Mouse (Mus musculus) kidney, postnatal 14 days (tissue): ENCODE results near the gene Dlg2.
A peak's percentile ranks its signal among the peaks of the same experiment; 100 is the strongest.

Source experiments
- DNase-seq: peaks from one replicate; pipeline ENCODE4 v3.0.0; 2022; ENCODE audit warnings: mixed read lengths

Gene Dlg2

DNA sequence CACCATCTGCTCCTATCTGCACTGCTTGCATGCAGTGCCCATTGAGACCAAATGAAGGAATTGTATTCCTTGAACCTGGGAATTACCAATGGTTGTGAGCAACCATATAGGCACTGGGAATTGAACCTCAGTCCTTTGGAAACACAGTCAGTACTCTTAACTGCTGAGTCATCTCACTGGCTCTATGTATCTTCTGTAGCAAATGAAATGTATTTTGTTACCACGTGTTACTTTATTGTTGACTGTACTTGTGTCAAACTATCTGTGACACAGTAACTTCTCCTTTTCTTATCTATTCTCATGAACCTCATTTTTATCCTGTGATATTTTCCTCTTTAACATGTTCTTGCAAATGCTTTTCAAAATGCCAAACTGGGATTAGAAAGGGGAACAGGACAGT is 1722.7 kb downstream of the Dlg2 start:
- no peak for DNase-seq

DNA sequence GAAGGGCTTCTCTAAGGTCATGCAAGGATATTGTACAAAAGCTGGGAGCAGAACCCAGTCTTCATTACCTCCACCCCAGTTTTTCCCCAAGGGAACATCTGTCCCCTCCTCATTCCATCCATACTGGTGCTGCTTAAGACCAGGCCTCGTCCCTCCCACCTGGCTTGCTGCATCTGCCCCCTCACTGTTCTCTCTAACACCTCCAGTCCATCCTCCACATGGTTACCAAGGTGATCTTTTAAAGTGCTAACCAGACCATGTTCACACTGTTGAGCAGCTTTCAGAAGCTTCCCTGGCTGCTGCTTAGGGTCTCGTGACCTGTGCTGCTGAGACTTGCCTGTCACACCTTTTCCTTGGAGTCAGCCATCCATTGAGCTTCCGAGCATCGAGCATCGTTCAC is 1734.2 kb downstream of the Dlg2 start:
- no peak for DNase-seq

DNA sequence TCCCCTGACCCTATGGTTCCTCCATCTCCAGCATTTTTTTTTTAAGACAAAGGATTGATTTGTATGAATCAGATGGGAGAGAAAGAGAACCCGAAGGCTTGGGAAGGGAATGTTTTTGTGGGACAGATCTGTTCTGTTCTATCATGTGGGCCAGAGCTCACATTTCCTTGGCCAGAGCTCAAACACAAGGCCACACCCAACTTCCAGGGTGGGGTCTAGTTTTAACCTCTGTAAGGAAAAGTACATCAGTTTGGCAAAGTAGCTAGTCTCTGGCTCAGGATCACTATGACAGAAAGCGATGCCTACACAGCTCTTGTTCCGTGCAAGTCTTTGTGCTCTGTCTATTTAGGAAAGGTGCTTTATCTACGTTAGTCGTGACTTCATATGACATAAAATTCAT is 1737.3 kb downstream of the Dlg2 start:
- DNase-seq, result peak; percentile 11

DNA sequence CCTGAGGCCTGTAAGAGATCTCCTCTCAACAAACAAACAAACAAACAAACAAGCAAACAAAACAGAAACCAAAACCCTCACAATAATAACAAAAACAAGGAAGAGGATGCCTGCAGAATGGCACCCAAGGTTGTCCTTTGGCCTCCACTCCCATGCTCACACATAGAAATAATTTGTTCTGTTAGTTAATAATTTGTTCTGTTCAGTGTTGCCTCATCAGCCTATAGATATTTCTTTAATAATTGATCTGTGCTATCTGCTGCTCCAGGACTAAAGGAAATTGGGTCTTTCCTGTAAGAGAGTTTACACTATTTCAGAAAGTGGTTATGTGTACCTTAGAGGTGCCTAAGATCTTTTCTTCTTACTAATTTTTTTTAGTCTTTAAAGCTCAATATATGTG is 1741.7 kb downstream of the Dlg2 start:
- DNase-seq, result no peak

DNA sequence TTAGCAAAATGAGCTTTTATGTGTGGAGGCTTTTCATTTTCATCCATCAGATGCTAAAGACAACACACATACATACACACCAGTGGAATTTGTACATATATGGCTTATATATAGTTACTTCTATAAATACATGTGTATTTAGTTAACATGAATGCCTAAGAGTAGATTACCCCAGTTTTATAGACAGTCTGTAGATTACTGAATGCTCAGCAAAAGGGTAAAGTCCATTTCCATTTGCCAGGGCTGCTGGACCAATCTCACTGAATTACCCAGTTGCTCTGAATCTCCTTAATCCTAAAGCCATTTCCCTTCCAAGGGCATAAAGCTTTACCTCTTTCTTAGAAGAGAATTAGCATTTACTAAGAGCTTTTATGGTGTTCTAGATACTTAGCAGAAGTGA is 1744.1 kb downstream of the Dlg2 start:
- no peak for DNase-seq

DNA sequence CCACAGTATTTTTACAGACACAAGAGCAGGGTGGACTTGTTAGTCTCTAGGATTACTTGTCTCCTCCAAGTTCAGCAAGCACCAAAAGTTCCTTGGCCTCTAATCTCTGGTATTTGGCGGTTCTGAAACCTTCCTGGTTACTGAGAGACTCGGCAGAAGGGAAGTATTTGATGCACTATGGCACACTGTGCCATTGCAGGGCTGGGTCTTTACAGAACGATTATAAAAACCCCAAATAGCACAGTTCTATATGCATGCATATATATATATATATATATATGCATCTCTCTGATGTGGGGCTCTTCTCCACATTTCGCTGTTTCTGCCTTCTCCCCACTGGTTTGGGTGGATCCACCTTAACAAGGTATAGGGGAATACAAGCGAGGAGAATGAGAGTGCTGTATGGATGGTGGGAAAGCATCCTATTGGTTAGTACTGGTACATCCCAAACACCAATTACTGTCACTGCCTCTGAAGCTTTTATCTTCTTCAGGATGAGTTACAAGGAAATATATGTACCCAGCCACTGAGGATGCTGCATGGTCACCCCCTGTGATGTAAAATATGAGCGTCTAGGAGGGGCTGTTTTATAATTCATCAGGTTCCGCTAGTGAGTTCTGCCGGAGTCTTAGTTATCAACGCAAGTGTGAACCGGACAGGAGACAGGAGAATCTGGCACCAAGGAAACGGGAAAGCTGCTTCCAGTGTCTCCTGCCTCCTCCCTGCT is 1758.2 kb downstream of the Dlg2 start:
- DNase-seq, result no peak

DNA sequence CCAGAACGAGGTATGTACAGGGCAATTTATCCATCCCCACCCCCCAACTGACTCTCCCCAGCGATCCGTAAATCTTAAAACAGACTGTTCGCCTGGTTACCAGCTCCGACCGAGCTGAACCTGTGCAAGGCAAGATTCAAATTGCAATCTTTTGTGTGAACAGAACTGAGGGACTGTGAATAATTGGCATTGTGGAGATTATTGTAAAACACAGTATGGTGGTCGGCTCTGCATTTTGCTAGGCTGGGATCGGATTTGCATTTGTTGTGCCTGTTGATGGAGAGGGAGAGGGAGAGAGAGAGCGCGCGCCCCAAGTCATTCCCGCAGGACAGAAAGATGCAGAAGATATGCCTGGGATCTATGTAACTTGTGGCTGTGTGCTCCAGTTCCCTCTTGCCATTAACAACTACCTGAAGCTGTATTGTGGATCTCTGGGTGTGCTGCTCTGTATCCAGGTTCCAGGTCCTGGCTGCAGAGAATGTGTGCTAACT is 1759.1 kb downstream of the Dlg2 start:
- no peak for DNase-seq

DNA sequence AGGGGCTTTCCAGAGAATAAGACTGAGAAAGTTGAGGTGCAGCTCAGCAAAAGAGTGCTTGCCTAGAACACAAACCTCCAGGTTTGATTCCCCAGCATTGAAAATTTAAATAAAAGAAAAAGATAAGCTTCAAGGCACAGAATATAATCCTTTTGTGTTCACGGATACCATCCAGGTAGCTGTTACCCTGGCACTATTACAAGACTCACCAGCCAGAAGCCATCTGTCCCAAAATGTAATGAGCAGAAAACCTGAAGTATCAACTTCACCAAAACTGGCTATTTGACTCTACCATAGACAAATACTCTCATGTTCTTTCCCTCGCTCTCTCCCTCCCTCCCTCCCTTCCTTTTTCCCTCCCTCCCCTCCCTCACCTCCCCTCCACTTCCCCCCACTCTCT is 1764.4 kb downstream of the Dlg2 start:
- DNase-seq, result no peak

DNA sequence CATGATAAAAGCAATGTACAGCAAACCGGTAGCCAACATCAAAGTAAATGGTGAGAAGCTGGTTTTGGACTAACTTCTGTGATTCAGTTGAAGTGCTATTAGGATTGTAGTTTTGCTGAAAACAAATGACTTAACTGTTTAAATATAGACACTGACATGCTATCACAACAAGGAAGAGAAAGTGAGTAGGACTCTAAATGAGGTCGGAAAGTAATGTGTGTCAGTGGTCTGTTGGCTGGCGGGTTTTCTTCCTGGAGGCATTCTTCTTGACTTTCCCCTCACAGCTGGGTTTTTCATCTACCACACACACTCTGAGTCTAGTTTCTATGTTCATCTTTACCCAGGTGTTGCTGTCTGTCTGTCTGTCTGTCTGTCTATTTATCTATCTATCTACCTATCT is 1771.1 kb downstream of the Dlg2 start:
- DNase-seq, result no peak

DNA sequence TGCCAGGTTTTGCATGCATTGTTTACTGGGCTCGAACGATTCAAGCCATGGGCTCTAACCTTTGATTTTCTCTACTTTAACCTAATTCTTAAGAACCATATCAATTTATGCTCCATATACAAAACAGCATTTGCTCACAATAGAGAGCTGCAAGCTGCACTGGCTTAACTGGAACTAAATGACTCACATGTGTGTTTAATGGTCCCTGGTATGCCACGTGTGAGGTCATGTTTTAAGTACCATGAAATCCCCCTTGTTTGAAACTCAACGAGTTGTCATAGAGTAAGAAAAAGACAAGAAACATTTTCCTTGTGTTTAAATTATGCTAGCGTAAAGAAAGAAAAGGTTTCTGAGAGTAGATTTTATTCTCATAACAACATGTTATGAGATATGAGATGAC is 1772.1 kb downstream of the Dlg2 start:
- no peak for DNase-seq

DNA sequence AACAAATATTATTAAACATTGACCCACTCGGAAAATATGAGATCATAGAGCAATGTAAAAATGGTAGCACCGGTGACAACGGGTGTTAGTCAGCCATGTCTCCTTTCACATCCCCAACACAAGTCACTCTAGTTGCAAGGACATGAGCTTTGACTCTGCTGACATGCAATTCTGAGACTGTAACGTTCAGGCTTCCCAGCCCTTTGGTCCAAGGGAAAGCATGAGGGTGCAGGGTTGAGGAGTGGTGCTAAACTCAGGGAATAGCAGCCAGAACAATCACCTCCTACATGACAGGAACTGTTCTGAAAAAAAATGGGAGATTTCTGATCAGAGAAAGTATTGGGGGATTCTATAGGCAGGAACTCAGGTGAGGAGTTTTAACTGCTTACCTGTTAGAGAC is 1781.7 kb downstream of the Dlg2 start:
- DNase-seq, result no peak

DNA sequence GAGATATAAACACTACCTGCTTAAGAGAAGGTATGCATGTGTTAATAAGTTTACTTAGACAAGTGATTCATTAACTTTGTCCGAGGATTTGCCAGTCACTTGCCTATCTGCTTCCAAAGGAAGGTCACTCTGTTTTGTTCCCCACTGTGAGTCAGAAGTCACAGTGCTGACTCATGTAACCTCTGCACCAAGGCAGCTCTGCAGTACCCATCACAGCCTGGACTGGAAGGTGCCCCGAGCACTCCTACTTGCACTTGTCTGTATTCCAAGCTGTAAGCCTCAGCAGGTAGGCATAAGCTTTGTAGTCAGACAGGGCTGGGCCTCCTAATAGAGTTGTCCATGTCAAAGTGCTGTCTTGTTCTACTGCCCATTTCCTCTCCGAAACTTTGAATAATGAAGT is 1782.2 kb downstream of the Dlg2 start:
- DNase-seq, result peak; percentile 40

DNA sequence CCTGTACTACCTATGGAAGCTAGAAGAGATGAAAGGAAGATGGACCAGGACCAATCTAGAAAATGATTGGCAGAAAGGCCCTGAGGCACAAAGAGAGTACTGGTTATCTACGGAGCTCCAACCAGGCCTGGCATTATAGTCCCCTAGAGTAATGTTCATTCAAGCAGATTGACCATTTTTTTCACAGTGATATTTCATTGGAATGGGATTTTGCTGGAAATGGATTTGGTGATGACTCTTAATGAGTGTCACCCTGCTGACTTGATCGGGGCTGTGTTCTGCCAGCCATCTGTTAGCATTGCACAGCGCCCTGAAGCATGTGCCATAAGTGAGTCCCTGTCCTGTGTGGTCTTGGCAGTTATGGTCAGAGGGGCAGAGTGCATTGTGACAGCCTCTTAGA is 1787.9 kb downstream of the Dlg2 start:
- DNase-seq, result no peak

DNA sequence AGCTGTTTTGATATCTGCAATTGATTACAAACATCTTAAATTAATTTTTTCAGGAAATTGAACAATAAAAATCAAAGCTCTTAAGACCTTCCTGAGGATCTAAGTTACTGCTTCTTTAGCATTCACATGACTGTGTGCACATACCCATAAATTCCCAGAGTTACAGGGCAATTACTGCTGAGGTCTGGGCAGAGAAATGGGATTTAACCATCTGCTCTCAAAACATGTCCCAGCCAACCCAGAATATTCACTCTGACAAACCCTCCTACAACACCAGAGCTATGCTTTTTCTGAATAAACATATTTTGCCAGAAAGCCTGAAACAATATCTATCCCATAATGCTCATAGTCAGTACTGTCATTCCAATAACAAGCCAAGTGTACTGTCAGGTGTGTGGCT is 1788.5 kb downstream of the Dlg2 start:
- DNase-seq, result no peak

DNA sequence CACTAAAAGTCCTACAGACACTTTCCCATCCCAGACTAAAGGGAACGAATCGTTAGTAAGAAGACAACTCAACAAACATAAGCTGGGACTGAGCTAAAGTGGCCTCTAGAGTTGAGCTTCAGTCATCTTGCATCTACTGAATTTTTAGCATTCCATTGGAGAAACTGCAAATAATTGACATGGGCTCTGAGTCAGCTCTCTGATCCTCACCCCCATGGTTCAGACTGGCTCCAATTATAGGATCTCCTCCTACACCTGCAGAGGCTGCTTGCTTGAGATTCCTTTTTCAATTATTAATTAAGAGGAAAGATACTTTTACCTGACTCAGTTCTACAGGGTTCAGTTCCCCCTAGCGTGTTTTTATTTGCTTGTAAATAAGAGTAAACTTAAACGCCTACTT is 1798.9 kb downstream of the Dlg2 start:
- peak; percentile 30 for DNase-seq

DNA sequence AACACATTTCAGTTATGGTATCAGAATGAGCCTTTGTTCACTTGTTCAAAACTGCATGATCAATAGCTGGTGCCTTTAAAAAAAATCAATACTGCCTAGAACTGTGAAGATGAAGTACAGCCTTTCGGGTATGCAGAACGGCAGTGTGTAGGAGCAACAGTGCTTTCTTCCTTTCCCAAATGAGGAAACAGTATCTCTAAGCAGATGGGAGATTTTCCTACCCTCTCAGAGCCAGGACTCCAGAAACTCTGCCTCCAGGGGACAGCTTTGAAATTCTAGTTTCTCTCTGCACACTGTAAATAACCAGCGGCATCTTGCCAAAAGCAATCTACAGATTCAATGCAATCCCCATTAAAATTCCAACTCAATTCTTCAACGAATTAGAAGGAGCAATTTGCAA is 1801.2 kb downstream of the Dlg2 start:
- DNase-seq, result no peak

DNA sequence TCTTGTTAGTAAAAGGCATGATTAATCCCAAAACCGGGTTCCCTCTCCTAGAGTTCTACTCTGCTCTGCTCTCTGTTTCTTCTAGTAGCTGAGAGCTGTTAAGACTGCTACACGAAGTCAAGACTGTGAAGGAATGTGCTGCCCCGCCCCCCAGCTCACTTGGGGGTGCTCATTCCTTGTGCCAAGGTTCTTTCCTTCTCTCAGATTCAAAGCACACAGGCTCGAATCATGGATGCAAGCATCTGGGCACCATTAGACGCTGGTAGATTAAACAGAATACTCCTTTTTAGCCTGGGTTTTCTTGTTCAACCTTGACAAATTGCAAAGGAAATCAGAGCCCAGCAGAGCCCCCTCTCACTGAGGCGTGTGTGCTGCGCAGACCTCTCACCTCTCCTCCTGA is 1804.5 kb downstream of the Dlg2 start:
- peak; percentile 8 for DNase-seq

DNA sequence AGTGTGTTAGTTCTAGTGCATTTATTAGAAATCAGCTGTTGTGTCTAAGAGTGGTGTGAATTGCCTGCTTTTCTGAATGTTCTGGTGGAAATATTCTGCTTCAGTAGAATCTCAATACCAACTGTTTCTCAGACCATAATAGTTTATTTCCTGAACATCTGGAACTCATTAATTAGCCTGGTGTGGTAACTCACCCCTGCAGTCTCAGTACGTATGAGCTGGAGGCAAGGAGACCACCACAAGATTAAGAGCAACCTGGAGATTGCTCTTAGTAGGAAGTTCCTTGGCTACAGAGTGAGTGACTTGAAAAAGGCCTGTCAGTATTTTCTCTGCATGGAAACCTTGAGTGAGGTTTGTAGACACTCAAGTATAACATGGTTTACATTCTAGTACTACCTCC is 1810.6 kb downstream of the Dlg2 start:
- no peak for DNase-seq

DNA sequence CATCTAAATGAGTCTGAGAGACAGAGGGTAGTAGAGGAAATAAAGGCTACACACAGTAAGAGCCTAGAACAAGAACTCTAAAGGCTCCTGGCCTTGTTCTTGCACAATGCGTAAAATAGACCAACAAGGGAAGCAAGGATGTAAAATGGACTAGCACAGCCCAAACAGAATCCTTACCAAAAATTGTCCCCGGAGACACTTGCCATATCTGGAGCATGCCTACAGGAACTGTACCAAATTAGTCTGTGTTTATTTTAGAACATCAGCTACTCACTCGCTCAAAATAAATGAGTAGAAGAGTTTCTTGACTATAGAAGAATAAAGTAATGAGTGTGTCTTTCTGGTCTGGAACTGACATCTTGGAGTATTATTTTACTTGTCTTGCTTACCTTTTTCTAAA is 1812.3 kb downstream of the Dlg2 start:
- DNase-seq, result no peak

DNA sequence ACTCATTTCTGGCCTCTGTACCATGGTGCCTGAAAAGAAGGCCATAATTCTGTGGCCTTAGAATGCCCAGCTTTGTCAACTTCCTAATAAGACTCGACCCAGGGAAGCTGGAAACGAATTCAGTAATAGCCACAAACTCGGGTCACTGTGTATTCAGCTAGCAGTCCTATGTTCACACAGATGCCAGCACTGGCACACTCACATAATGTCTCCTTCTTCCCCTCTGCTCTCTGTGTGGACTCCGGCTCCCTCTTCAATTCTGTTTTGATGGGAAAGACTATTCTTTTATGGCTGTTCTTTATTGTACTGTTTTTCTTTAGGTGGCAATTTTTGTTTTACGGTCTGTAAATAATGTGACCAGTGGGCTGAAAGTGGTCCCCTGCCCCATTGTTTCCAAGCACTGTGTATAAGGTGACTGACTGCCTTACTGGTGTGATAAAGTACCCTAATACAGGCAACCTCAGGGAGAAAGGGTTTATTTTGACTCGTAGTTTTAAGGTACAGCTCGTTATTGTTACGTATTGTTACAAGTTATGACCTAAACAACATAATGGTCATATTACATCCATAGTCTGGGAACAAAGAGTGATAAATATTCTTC is 1816.5 kb downstream of the Dlg2 start:
- no peak for DNase-seq

DNA sequence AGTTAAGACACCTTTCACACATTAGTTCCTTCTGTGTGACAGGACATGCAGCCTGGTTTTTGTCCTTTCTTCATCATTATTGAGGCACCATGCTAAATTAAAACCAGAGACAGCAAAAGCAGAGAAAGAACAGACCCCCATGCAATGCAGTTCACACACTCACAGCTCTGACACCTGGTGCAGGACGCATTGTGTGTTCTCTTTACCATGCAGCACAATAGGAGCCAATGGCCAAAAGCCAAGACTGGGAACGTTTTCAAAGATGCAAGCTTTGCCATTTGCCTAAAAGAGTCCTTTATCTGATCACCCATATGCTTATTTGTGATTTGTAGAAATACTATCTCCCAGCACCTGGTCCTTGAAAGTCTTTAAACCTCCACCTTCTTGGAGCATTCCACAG is 1824.6 kb downstream of the Dlg2 start:
- no peak for DNase-seq

DNA sequence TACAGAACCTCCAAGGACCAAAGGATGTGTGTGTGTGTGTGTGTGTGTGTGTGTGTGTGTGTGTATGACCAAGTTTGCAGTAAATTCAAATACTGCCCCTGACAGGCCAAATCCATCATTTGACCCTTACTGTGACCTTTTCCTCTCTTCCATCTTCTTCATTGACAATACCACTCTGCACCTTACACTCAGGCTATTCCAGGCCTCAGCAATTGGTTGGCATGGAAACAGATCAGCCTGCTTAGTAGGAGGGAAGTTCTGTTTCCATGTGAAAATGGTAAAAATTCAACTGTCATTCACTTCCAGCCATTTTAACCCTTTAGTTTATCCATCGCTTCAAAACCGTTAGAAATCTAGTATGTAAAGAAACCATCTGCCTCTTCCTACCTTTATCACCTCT is 1831.2 kb downstream of the Dlg2 start:
- no peak for DNase-seq

DNA sequence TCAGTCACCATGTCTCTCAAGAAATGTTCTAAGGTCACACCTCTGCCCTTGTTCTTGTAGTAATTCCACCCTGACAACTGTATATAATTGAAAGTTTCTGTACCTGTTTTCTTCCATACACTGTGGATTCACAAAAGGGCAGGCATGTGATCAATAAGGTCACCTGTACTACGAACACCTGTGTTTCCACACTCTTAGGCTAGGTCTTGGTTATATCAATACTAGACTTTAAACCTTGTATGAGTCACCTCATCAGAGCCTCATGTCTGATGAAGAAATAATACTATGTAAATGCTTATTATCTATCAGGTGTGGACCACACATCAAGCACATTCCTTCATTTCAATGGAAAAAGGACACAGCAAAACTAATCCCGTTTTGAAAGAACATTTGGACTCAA is 1831.7 kb downstream of the Dlg2 start:
- DNase-seq, result no peak

DNA sequence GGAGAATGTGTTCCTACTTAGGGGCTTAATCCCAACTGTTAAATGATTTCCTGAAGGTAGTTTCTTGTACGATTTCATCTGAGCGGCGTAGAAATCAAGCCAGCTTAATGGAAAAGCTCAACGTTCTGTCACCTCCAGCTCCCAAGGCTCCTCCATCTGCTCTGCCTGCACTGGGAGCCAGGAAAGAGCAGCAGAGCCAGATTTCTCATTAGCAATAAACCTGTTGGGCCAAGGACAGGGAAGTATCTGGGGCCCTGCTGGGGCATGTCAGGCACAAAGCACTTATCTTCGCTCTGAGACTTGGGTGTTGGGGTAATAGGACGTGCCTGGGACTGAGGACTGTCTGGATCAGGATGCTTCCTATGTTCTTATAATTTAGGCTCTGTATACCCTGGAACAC is 1839.9 kb downstream of the Dlg2 start:
- DNase-seq, result no peak

DNA sequence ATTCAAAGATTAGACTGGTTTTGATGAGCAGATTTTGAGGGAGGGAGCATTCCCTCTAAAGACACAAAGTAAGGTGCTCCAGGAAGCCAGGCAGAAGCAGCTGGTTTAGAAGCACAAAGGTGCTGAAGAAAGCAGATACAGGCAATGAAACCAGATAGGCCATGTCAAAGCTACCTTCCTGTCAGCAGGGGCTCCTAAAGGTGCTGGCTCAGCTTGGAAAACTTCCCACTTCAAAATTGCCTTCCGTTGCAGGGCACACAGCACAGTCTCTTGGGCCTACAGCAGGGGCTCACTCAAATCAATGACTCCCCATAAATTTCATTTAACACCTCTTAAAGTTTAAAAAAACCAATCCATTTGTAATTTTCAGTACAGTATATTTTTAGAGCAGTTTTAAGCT is 1843.0 kb downstream of the Dlg2 start:
- no peak for DNase-seq
